Mouse (Mus musculus) frontal cortex, postnatal 14 days (tissue): ENCODE measurements around the gene 6030458C11Rik.

Source experiments
- DNase-seq, 2 experiments: peaks; one replicate each; pipeline ENCODE4 v3.0.0; 2022; ENCODE audit warnings: low spot score in 2 of 2

The 6030458C11Rik gene

GRCm38 (mm10) chr15:12762258-12762913 lies 62.1 kb downstream of the 6030458C11Rik start:
- no peak for DNase-seq

- DNase-seq = no peak
Measured at GRCm38 (mm10) chr15:12760747-12761146, 63.7 kb downstream of the 6030458C11Rik start.

- DNase-seq = no peak
Measured at GRCm38 (mm10) chr15:12758461-12758860, 66.0 kb downstream of the 6030458C11Rik start.
